Mouse (Mus musculus) heart, adult 2 months (tissue): ENCODE results near the gene Pknox2.

ENCODE experiments used
- CTCF ChIP-seq: fragments of 200-600 bp; IDR thresholded peaks from 2 replicates; pipeline ENCODE4 v1.8.1; 2022; ENCODE audit warnings: antibody characterized with exemption, mild to moderate bottlenecking, moderate library complexity
- EP300 ChIP-seq: fragments of 200-500 bp; IDR thresholded peaks from 2 replicates; pipeline ENCODE4 v1.6.1; 2011; ENCODE audit warnings: low read depth, low read length, control low read depth; ENCODE audit not compliant: insufficient read depth
- POLR2A ChIP-seq: fragments of 200-500 bp; IDR thresholded peaks from 2 replicates; pipeline ENCODE4 v1.6.1; 2011; ENCODE audit warnings: mild to moderate bottlenecking, low read depth, low read length, control low read depth; ENCODE audit not compliant: insufficient read depth

DNA sequence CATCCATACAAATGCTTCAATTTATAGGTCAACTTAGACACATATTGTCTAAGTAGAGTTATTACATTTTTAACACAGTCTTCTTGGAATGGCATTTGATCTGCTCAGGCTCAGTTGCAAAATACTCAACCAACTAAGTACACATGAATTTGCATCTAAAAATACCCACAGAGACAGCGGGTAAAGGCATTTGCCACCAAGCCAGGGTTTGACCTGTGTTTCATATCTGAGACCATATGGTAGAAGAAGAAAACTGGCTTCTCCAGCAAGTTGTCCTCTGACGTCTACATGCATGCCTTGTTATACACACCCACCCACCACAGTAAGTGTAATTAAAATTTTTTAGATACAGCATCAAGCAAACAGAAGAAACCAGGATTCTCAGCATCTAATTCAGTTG lies 273.4 kb downstream of the Pknox2 start:
- TF ChIP-seq EP300: no peak
- TF ChIP-seq CTCF: no peak
- no peak for TF ChIP-seq POLR2A
